Mouse (Mus musculus) right cerebral cortex, postnatal 14 days (tissue): ENCODE data around the gene Arap1.
A peak's percentile ranks its signal among the peaks of the same experiment; 100 is the strongest.

ENCODE experiments used
- DNase-seq: peaks from one replicate; pipeline ENCODE4 v3.0.0; 2022

The Arap1 gene

DNA sequence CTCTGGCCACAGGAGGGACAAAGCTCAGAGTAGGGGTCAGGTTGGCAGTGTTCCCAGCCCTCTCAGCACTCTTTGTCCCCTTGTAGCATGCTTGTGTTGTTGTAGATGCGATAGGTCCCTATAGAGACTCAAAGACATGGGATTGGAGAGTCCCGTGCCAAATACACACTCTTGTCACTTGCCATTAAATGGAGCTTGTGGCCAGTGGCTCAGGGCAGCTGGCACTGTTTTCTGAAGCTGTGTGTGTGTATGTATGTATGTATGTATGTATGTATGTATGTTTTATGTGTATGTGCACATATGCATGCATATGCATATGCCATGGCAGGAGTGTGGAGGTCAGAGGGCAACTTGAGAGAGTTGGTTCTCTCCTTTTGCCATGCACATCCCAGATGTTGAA is 20.1 kb upstream of the Arap1 start:
- DNase-seq: no peak

GRCm38 (mm10) chr7:101328621-101329158 is 19.2 kb upstream of the Arap1 start:
- DNase-seq: peak; percentile 39

- DNase-seq: no peak
Observed at GRCm38 (mm10) chr7:101329606-101330005, 18.3 kb upstream of the Arap1 start.

DNA sequence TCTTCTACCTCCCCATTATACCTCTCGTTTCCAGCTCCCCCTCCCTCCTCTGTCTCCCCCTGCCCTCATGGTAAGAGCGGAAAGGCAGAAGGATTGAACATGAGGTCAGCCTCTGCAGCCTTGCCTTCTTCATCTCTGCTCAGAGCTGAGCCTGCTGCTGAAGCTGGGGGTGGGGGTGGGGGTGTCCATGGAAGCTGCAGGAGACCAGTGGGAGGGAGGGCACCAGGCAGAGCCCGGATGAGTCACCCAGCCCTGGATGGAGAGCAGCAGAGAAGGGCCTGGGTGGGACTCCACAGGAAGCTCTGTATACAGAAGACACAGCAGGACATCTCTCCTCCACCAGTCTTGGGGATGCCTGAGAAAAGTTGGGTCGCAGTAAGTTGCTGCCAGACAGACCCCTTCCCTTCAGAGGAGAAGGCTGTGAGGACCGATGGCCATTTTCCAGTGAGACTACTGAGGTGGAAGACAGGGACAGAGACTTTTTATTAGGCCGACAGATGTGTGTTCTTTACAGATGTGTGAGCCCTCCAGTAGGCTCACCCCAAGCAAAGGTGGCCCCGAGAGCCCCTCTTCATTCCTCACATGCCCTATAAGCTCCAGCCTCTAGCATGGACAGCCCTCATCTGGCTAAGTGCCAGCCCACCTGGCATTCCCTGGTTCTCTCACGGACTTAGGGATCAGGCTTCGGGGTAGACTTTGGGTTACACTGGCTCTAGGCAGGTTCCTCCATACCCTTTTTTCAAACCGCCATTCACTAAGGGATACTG is 17.6 kb upstream of the Arap1 start:
- no peak for DNase-seq

DNA sequence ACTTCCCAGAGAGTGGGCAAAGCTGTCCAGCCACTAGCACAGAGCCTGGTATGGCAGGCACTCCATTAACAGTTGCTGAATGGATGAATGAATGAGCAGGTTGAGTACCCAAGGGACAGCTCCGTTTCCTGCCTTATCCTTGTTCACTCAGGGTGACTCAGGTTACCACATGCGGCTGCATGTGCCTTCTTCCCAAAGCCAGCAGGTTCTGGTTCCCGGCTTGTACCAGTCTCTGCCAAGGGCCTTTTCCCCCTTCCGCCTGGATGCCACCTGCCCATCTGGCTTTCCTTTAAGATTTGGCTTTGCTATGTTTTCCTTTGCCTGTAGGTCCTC is 17.1 kb upstream of the Arap1 start:
- DNase-seq: no peak

DNA sequence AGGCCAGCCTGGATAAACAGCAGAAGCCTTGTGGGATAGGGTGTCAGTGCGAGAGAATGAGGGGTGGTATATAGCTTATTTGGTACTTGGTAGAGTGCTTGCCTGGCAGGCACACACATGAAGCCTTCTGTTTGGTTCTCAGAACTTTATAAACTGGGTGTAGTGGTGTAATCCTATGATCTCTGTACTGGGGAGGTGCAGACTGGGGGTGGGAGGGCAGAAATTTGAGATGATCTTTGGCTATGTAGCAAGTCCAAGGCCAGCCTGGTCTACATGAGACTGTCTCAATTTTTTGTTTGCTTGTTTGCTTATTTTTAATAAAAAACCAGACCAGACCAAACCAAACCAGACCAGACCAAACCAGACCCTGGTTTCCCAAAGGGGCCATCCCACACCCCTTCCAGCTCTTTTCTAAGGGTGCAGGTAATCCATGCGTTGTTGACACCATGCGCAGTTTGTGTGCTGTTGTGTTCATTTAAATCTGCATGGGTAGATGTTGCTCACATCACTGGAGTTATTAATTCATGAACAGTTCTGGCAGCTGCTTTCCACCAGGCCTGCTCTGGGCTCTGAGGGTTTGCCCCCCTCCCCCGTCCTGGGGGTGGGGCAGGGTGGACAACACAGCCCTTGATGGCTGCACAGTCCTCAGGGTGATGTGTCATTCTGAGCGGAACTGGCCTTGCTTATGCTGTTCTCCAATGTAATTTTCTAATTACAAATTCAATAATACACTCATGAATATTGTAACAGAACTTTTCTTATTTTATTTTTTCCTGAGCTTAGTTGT is 15.6 kb upstream of the Arap1 start:
- no peak for DNase-seq

DNA sequence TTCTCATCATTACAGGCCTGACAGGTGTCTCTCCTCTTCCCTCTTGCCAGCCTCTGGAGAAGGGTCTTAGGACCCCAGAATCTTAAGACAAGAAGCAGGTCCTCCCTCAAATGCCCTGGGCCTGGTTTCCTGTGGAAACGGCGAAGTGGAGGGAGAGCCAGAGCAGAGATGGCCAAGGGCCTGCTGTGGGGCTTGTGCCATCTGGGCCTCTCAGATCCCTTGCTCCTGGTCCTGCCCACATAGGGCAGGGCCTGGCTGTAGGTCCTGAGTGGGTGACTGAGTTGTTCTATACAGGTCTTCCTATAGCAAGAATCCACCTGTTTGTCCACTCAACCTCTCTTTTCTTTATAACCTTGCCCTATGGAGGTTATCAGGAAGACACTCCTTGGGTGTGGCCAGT is 12.6 kb upstream of the Arap1 start:
- DNase-seq: no peak

DNA sequence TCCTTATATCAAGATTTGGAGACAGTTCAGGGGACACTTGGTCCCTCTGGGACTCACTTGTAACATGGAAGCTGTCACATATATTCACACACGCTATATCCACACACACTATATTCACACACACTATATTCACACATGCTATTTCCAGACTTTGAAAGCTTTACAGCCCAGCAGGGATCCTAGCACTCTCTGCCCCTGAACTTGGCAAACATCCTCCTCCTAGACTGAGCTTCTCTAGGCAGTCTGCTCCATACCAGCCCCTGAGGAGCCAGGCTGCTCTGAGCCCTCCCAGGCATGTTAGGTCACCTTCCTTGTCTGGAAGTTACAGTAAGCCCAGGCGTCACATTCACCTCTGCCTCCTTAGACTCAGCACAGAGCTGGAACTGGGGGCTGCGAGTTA is 11.2 kb upstream of the Arap1 start:
- no peak for DNase-seq

DNA sequence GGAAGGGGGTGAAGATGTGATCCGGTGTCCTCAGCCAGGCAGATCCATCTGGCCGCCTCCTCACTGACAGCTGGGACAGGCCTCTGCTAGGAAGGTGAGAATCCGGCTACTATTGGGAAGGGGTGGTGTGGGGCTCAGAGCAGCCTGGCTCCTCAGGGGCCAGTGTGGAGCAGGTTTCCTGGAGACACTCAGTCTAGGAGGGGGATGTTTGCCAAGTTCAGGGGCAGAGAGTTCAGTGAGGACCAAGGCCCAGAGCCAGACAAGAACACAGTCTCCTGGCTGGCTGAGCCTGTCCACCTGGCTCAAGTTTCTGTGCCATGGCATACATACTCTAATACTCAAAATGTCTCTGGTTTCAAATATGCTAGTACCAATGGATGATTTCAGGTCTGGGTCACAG is 10.5 kb upstream of the Arap1 start:
- DNase-seq: no peak

DNA sequence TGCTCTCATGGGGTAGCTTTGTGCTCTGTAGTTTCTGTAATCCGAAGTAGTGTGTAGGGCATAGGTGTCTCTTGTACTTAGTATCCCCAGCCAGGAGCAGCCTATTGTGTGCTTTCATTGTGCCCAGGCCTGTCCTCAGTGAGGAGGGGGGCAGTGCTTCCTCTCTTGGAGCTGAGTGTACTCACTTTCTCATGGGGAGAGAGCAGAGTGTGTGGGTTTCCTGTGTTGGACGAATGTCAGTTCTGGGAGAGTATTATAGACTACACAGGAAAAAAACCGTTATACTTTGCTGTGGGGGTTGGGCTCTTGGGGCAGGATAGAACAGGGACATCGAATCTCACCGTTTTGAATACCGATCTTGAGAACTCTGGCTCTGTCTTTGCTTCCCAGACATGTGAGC is 6.5 kb upstream of the Arap1 start:
- no peak for DNase-seq

GRCm38 (mm10) chr7:101343135-101343534 is 4.7 kb upstream of the Arap1 start:
- no peak for DNase-seq

GRCm38 (mm10) chr7:101344892-101345291 is 3.0 kb upstream of the Arap1 start:
- DNase-seq: no peak

DNA sequence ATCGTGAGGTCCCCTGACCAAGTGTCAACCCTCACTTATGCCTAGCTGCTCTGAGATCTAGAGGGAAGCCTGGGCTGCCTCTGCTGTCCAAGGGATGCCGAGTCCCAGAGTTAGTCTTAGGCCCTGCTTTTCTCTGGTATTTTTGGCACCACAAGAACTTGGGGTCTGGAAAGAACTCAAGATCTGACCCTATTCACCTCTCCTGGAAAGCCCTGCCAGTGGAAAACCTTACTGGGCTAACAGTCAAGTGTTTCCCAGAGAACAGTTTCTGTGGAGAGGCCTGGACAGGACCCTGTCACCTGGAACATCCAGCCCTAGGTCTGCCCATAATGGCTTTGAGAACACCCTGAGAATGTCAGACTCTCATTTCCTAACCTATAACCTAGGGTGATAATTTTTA is 876 bp upstream of the Arap1 start:
- DNase-seq: no peak

- DNase-seq: no peak
Observed at GRCm38 (mm10) chr7:101348312-101348711, 445 bp downstream of the Arap1 start.

GRCm38 (mm10) chr7:101349861-101350260 is 2.0 kb downstream of the Arap1 start:
- peak; percentile 56 for DNase-seq

GRCm38 (mm10) chr7:101352404-101352803 is 4.5 kb downstream of the Arap1 start:
- DNase-seq: no peak

DNA sequence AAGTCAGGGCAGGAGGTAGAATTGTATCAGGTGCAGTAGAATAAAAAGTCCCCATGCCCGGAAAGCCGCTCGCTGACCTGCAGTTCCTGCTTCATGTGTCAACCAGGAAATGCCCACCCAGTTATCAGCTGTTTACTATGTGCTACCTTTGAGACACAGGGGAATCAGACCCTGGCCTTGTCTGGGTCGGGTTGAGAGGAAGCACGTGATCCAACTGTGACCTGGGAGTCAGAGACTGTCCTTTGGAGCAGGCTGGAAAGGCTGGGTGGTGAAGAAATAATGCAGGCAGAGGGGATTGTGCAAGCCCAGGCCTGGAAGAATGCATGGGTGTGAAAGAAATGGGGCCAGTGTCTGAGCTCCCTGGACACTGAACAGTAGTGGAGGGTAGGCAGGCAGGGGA is 6.6 kb downstream of the Arap1 start:
- no peak for DNase-seq

- DNase-seq: no peak
Observed at GRCm38 (mm10) chr7:101355551-101356100, 7.8 kb downstream of the Arap1 start.

- DNase-seq: no peak
Observed at GRCm38 (mm10) chr7:101356868-101357267, 9.0 kb downstream of the Arap1 start.

GRCm38 (mm10) chr7:101360406-101360805 is 12.5 kb downstream of the Arap1 start:
- DNase-seq: no peak

GRCm38 (mm10) chr7:101361021-101361420 is 13.2 kb downstream of the Arap1 start:
- no peak for DNase-seq

DNA sequence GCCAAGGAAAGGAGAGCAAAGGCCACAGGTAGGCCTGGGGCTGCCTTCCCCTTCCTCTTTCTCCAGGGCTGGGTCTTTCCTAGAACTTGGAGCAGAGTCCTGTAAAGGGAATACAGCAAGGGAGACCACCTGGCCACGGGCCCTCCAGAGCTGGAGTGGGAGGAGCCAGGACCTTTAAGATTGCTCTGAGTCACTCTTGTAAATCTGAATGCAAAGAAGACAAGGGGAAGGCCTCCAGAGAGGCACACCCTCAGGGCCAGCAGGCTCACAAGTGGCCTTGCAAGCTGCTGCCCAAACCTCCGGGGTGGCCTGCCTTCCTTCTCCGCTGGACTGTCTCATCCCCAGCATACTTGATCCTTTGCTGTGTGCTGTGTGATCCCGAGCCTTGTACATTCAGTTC is 13.9 kb downstream of the Arap1 start:
- DNase-seq: no peak

DNA sequence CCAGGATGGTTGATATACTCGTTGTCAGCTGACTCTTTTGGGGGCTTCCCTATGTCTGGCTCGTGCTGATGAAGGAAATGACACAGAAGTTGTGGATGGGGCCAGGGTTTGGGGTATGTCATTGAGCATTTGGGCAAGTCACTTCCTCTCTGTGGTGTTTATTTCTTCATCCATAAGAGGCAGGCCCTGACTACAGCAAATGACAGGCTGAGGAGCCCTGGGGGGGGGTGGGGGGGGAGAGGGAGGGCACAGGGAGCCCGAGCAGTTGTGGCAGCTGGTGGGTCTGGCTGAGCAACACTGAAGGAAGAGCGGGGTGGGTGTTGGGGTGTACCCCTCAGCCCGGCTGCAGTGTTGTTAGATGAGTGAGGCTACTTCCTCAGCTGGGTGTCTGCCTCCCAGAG is 14.9 kb downstream of the Arap1 start:
- no peak for DNase-seq

GRCm38 (mm10) chr7:101363914-101364313 is 16.0 kb downstream of the Arap1 start:
- DNase-seq: no peak
